Mouse (Mus musculus) WW6 (cell line): ENCODE results near the gene Hoxd3.

Source experiments
- DNase-seq: peaks from one replicate; pipeline ENCODE4 v3.0.0-alpha.2; 2013; ENCODE audit warnings: low read depth, low spot score

Gene Hoxd3

DNA sequence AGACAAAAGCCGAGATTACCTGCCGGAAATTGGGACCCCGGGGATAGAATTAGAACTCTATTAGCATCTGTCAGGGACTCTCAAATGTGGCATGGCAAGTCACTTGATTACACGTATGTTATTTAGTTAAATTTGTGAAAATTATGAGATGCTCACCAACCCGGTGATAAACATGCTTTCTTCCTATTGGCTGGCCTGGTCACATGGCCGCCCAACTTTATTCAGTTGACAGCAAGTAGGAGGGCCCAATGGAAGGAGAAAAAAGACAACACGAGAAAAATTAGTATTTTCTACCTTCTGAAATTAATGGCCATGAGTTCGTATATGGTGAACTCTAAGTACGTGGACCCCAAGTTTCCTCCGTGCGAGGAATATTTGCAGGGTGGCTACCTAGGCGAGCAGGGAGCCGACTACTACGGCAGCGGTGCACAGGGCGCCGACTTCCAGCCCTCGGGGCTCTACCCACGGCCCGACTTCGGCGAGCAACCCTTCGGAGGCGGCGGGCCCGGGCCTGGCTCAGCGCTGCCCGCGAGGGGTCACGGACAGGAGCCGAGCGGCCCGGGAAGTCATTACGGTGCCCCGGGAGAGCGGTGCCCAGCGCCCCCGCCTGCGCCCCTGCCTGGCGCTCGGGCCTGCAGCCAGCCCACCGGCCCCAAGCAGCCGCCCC, 15.4 kb downstream of the Hoxd3 start:
- DNase-seq, result no peak

DNA sequence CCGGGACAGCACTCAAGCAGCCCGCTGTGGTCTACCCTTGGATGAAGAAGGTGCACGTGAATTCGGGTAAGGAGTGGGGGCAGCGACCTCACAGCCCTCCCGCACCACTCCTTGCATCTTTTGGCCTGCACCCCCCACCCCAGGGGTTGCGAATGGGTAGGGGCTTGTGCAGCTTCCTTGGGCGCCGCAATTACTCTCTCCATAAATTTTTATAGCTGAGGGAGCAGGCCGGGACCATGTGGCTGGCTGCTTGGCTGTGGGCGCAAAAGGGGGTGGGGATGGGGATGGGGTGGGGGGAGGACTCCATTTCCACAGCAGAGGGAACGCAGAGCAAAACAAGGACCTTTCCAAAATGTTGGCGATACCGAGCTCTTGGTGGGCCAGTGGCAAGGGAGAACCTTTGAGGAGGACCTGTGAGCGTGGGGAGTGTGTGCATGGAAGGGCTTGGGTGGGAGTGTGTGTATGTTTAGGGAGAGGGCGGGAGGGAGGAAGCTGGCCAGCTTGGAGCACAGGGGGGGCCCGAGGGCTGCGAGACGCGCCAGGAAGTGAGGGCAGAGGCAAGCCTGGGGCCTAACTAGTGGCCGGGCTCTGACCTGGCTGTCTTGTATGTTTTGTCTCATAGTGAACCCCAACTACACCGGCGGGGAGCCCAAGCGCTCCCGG, 16.0 kb downstream of the Hoxd3 start:
- DNase-seq, result no peak

DNA sequence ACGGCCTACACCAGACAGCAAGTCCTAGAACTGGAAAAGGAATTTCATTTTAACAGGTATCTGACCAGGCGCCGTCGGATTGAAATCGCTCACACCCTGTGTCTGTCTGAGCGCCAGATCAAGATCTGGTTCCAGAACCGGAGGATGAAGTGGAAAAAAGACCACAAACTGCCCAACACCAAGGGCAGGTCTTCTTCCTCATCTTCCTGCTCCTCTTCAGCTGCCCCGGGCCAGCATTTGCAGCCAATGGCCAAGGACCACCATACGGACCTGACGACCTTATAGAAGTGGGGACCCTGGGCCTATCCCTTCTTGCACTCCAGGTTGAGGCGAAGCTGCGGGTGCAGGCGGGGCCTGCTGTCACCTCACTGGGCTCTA, 16.6 kb downstream of the Hoxd3 start:
- no peak for DNase-seq

DNA sequence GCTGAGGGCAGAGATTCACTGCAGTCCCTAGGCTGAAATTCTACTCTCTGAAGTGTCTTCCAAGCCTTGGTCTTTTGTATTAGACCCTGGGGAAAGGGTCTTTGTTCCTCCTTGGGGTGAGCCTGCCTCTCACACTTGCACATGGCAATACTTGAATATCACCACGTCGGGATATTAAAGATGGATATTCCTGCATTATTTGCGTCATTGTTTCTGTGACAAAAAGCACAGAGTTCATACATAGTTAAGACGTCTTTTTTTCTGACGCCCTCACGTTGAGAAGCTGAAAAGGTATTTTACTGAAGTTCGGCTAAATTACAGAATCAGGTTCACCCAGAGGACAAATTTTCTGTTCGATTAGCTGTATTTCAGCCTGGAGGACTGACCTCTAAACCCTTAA, 18.6 kb downstream of the Hoxd3 start:
- DNase-seq, result no peak

DNA sequence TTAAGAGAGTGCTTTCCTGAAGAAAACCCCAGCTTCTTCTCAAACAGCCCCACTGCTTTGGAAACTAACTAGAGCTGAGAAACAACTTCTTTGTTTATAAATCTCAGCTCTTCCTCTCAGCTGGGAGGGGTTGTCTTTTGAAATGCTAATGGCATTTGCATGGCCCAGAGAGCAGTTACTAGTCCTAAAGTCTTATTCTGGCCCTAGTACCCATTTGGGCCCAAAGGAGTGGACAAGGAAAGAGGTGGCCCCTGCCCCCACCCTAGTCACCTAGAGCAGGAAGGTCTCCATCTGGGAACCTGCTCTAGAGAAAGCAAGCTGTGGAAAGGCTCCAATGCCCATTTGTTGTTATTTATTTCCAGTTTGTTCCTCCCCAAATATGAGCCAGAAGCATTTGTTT, 19.3 kb downstream of the Hoxd3 start:
- DNase-seq, result no peak

DNA sequence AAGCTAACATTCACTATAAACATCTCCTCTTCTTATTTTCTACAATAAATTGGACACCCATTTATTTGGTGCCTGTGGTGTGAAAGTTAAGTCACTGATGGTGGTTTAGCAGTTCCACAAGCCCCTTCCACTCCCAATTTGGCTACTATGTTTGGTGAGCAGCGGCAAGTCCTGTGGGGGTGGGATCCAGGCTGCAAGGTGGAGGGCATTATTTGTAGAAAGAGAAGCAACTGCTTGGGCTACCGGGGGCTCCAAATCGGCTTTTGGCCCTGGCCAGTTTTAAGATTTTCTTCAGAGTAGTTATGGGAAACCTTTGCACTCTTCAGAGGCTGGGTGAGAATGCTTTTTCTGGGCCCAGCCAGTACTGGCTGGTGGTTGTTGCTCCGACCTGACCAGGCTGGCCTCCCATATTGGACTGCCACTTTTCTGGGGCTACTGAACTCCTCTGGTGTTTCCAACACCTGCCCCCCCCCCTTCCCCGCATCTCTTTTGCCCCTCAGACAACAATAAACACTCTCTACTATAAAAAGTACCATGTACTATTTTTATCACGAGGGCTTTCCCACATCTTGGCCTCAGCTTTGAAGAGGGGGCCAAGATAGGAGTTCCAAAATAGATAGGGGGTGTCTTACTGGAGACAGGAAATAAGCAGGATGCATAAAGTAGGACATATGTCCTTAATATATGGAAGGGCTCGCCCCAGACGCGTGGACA, 20.2 kb downstream of the Hoxd3 start:
- no peak for DNase-seq

DNA sequence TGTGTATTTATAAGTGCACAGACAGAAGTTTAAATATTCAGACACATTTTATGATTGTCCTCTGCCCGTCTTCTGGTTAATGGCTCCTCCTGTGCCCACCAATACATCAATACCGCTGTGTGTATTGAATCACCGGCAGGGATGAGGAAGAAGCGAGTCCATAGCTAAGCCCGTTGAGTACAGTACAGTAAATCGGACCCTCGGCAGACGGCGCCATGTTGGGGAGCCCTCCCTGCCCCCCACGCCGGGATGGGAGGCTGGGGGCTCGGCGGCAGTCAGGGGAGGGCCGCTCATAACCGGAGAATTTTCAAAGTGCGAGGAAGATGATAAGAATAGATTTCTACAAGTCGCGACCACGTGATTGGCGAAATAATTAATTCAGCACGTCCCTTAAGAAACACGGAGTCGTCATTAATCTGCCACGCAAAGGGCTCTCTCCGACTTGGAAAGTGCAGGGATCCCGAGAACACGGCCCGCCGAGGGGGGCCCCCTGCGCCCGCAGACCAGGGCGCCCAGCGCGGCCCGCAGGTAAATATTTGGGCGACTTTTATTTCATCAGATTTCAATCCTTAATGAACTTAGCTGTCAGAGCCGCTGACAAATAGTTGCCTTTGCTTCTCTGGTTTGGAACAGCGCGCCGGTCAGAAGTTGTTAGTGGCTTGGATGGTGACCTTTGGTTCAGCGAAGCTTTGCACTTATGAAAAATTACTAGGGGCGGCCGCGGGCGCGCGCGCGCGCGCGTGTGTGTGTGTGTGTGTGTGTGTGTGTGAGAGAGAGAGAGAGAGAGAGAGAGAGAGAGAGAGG, 21.0 kb downstream of the Hoxd3 start:
- no peak for DNase-seq

DNA sequence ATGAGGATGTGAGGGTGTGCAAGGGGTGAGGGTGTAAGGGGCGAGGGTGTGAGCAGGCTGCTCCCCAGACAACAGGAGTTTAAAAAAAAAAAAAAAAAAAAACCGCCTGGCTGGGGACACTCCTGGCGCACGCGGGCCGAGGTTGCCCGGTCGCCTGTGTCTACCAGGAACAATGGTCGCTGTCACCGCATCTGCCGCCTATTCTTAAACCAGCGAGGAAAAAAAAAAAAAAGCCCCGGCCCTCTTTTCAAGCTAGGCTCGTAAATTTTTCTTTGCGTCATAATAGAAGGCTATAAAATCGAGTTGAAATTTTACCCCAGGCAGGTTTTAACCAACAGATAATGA, 21.6 kb downstream of the Hoxd3 start:
- no peak for DNase-seq

DNA sequence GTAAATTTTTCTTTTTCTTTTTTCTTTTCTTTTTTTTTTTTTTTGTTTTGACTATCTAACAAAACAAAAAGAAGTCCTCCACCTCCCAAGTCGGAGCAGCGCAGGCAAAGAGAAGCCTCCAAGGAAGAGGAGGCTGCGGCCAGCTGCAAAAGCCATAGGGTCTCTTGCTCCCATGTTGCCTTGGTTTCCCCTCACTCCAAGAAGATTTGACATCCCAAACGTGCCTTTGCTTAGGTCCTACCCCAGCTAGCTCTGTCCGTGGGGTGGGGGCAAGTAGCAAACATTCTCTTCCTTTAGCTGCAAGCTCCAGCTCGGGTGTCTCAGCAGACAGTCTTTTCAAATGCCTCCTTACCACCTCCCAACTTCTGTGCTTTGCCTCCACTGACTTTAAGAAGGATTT, 22.0 kb downstream of the Hoxd3 start:
- no peak for DNase-seq

DNA sequence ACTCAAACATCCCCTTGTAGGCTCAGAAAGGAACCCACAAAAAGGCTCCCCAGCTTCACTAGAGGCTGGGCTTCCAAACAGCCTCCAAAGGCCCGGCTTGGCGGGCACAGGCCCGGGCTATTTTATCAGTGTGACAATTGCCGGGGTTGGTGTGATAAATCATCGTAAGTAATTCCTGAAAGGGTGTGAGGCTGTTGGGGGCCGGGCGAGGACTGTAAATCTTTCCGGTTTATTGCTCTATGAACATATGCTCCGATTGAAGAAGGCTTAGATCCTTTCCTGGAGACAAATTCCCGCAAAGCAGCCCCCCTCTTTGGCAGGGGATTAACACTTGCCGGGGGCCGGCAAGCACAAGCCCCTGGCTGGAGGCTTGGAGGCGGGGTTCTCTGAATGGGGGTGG, 22.7 kb downstream of the Hoxd3 start:
- no peak for DNase-seq

DNA sequence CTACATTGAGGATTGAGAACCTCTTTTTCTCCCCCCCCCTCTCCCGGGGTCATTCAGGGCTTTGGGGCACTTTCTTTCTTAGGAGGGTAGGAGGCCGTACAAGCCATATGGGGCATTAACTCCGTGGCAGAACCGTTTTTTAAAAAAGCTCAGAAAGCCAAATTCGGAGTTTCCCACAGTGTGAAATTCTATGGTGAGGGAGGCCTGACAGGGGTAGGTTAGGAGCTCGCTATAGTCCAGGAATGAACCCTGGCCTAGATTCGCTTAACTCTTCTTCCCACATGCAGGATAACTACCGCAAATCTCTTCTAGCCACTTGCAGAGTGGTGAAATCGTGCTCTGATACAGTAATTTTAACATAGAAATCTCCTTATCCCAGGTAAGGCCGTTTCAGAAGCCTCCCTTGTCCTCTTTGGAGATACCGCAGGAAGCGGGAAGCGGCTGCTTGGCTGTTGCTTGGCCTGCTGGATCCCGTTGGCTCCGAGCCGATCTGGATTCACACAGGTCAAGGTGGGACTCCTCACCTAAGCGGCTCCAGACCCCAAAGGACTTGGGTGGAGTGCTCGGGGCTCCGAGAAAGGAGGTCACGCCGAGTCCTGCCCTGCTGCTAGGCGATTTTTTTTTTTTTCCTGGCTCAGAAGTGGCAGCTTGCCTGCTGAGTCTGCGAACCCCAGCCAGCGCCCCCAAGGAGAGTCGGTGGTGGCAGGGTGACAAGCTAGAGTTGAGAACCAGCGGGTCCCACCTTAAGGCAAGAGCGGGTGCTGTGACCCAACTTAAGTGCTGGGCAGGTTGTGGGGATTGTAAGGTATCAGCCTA, 23.5 kb downstream of the Hoxd3 start:
- DNase-seq, result no peak

DNA sequence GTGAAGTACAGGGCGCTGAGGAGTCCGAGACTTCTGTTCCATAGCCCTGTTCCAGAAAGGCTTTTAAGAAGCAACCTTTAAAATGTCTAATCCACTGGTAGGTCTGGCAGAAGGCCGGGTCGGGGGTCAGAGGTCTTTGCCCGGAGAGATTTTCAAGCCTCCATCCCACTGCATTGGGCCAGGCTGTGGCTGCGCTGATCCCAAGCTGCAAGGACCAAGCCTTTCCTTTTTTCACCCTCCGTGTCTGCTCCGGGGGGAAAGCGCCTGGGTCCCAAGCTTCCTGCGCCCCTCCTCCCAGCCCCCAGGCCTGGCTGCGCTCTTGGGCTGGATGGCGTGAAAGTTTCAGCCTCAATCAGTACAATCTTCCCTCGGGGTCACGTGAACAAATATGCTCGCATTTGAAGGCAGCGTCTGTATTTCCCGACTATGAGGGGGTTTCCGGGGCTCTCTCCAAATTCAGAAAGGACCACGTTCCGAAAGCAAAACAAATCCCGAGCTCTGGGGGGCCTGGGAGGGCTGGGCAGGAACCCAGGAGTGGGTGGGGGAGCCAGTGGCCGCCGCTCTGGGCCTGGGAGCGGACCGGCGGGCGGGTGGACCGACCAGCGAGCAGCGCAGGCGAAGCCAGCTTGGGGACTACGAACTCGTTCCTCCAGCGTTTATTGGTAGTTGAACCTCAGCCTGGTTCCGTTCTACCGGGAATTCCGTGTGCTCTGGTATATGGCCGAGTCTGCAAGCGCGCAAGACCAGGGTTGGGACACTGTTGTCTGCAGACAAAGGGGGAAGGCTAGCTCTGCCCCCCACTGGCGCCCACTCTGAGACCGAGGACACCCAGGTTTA, 24.3 kb downstream of the Hoxd3 start:
- DNase-seq, result no peak

DNA sequence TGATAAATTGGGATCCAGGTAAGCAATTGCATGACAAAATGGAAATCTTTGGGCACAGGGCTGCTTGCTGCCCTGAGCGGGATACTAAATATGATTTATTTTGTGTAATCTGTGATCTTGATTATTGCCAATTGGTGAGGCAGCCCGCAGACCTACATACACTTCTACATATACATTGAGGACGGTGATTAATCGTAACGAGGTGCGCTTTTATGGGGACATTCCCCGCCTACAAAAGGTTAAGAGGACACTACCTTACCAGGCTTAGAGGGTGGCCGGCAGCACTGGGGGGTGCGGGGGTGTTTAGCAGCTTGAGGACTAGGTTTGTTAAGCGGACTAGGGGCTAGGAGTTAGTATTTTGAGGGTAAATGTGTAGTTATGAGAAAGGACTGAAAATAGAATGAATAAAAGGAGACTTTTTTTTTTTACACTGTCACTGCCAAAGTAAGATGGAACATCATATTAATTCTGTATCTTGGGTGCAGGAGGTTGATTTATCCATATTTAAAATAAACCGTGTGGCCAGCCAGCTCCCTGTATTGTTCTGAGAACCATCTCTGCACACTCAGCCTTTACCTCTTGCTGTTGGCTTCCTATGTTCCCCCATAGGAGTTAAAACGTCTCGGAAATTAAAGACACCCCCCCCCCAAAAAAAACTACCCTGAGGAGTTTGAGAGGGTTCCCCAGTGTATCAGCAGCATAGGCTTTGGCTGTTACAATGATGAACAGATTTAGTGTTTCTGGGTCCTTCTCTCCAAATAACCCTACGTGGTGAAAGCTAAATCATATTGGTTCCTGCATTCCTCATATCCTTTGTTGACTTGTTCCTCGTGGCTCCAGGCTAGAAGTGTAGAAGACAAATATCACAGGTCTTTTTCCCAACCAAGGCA, 25.2 kb downstream of the Hoxd3 start:
- DNase-seq, result no peak

DNA sequence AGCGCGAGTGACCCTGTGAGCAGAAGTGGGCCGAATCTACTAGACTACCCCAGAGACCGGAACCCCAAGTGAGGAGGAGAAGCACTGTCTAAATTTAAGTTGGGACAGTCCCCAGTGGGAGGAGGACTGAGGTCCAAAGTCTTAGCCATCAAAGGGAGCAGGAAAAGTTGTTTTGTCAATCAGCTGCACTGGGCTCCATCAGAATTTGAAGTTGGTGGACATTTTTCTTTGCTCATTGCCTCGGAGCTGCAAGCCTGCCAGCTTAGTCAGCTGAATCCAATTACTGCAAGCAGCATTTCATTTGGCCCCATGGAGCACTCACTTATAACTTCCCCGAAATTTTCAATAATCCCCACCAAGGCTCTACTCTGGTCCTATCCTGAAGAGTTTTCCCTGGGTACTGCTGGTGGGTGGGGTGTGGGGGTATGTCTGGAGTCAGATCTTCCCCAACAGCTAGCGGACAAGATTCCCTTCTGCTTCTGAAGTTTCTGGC, 25.9 kb downstream of the Hoxd3 start:
- no peak for DNase-seq

DNA sequence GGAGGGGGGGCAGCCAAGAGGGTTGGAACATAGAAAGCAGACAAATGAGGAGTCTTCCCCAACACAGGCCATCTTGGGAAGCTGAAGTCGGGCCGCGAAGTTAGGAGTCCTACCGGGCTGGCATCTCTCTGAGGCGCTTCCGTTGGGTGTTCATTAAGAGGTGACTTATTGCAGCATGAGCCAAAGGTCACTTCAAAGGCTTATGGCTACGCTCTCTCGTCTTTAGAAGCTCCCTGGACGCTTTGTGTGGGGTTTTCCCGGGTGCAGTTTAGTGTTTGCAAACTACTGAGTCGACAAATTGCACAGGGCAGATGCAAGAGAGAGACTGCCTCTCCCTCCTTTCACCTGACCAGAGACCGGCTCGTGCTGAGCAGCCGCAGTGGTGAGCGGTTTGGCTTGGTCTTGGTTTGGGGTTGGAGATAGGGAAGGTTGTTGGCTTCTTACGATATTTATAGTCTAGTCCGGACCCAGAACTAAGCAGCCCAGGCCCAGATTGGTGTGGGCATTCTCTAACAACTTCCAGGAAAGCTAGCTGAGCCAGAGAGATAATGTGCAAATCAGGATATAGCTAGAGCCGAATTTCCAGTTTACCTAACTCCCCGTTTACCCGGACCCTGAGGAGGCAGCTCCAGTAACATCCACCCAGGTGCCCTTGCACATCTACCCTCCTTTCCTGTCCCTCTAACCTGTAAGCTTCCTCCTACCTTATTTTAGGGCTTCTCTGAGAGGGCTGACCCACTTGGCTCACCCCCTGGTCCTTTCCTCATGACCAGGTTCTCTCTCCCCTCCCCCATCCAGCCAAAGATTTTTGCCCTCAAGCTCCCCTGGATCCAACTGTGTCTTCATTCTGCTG, 27.1 kb downstream of the Hoxd3 start:
- no peak for DNase-seq

DNA sequence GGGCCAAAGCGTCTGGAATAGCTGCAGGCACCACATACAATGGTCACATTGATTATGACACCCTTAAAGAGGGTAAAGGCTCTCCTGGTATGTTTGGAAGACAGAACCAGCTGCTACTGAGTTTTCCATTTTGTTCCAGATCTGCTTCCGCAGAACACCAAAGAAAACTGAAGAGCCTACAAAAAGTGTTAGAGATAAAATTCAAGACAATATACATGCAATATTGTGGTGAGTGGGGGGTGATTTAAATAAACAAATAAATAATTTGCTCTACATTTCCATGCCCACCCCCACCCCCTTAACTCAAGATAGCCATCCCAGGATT, 27.7 kb downstream of the Hoxd3 start:
- DNase-seq, result no peak

DNA sequence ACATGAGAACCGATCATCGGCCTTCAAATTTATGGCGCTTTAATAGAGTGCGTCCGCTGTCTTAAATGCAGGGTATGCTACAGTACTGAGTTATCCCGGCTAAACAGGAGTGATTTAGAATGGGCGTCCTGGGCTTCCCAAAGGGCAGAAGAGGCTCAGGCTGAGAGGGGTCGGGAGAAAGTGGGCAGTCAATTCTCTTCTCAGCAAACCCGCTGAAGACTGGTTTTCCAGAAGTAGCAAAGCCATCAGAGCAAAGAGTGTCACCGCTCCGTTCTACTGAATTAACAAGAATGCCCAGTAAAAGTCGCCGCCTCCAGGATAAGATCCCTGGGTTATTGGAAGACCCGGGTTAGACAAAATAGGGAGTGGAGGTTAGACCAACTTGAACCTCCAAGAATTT, 28.1 kb downstream of the Hoxd3 start:
- DNase-seq, result no peak

DNA sequence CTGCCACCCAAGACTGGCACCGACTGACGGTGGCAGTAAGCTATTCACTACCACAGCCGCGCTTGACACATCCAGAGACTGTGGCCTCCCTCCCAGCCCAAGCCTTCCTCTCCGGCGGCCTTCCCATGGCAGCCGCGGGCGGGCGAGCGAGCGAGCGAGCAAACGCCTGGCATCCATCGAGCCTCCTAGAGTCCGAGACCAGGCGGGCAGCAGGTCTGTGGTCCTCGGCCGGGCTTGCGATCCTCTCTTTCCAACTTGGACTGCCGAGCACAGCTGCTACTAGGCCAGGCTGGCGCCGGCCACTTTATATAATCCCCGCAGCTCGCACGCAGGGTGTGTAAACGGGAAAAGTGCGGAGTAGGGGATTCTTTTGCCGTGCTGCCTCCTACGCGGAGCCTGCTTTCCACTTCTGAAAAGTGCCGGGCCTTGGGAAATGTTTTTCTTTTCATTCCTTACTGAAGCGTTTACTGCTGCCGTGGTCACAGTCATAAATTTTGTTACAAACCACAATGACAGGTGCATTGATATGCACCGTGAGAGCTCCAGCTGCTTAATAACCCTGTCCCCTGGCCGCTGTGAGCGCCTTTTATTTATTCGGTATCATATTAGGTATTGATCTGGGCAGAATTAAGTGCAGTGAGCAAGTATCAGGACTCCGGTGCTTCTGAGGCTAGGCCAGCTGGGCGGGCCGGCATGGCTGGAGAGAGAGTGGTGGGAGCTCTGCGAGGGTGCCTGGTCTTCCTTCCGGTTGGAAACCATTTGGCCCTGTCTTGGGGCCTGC, 28.8 kb downstream of the Hoxd3 start:
- no peak for DNase-seq
